Mouse (Mus musculus) midbrain, embryonic 11.5 days (tissue): ENCODE measurements around the gene Ptger4. TPM values are rescaled to one million over a fixed set of nuclear protein-coding genes. Genes with fewer than 3 reads are reported as not detected.
A peak's percentile ranks its signal among the peaks of the same experiment; 100 is the strongest.

ENCODE experiments used
- ATAC-seq: fragments of 200-750 bp; cut with Nextera tagmentation; 2 replicates; pipeline ENCODE4 v1.8.0; 2017; ENCODE audit warnings: moderate TSS enrichment, moderate library complexity; ENCODE audit not compliant: low FRiP score
- DNase-seq: peaks from one replicate; pipeline ENCODE4 v3.0.0; 2015; ENCODE audit warnings: low spot score; ENCODE audit errors: missing footprints
- H3K27ac ChIP-seq: fragments of 300-500 bp; sonication (generic); 2 replicates; pipeline ENCODE4 v1.5.1; 2014; ENCODE audit warnings: low read depth, low read length
- H3K27me3 ChIP-seq: fragments of 300-500 bp; sonication (generic); 2 replicates; pipeline ENCODE4 v1.6.1; 2014; ENCODE audit warnings: mild to moderate bottlenecking, low read length, moderate library complexity, mixed read lengths; ENCODE audit not compliant: control insufficient read depth, insufficient read depth
- H3K36me3 ChIP-seq: fragments of 300-500 bp; sonication (generic); 2 replicates; pipeline ENCODE4 v1.6.1; 2014; ENCODE audit warnings: mild to moderate bottlenecking, low read length, moderate library complexity, mixed read lengths; ENCODE audit not compliant: control insufficient read depth, insufficient read depth
- H3K4me1 ChIP-seq: fragments of 300-500 bp; sonication (generic); 2 replicates; pipeline ENCODE4 v1.6.1; 2014; ENCODE audit warnings: low read length; ENCODE audit not compliant: control insufficient read depth, insufficient read depth
- H3K4me2 ChIP-seq: fragments of 300-500 bp; sonication (generic); 2 replicates; pipeline ENCODE4 v1.6.1; 2014; ENCODE audit warnings: mild to moderate bottlenecking, moderate library complexity
- H3K4me3 ChIP-seq: fragments of 300-500 bp; sonication (generic); 2 replicates; pipeline ENCODE4 v1.5.1; 2014; ENCODE audit warnings: low read depth, low read length
- H3K9ac ChIP-seq: fragments of 300-500 bp; sonication (generic); 2 replicates; pipeline ENCODE4 v1.6.1; 2014; ENCODE audit warnings: low read length
- H3K9me3 ChIP-seq: fragments of 300-500 bp; sonication (generic); 2 replicates; pipeline ENCODE4 v1.6.1; 2016; ENCODE audit warnings: low read length; ENCODE audit not compliant: control insufficient read depth
- WGBS: fragments of 180-500 bp; shearing (Covaris S2); extraction: QIAGEN DNeasy Blood & Tissue Kit; methylation state at CpG from one replicate; pipeline ENCODE4 v1.1.7; 2014; 5-methylcytosine and 5-hydroxymethylcytosine counted together
- polyA plus RNA-seq: library from polyadenylated mRNA; unstranded; fragments of >200 nt; fragmentation: Nextera tagmentation; extraction: Ambion mirVana; gene quantifications from 2 replicates; pipeline ENCODE4 v1.2.1, GENCODE M21; 2014

Gene Ptger4
- polyA plus RNA-seq, result 0.38 and 0.81 TPM in 2 replicates

- Histone ChIP-seq H3K9ac (peak within 1 kb of the TSS; percentile 49), H3K27me3 (peaks cover 43% of the 10 kb centered on the region), H3K9me3 (no peaks in the 10 kb centered on the region), H3K4me2 (peak within 1 kb of the TSS; percentile 92), H3K4me1 (peaks cover 19% of the 10 kb centered on the region), H3K4me3 (peak within 1 kb of the TSS; percentile 48), H3K27ac (no peak within 1 kb of the TSS), H3K36me3 (no peaks in the 10 kb centered on the region)
- DNase-seq (peak; percentile 97), ATAC-seq (peak; percentile 97)
- WGBS, result under 1% methylated on average over 59 of the region's 61 CpGs
Measured at GRCm38 (mm10) chr15:5243959-5244905, at the start of gene Ptger4. Ptger4 (minus strand) TSS chr15:5244187.

GRCm38 (mm10) chr15:5288412-5288811 is 44.4 kb upstream of the Ptger4 start:
- H3K4me2 ChIP-seq, result no peak overlapping the region
- H3K27ac ChIP-seq, result no peak overlapping the region
- no peaks in the 10 kb centered on the region for H3K36me3 ChIP-seq
- ATAC-seq (no peak), DNase-seq (no peak)
- no peaks in the 10 kb centered on the region for H3K9me3 ChIP-seq
- no peak overlapping the region for H3K4me3 ChIP-seq
- H3K27me3 ChIP-seq, result no peaks in the 10 kb centered on the region
- H3K4me1 ChIP-seq, result no peaks in the 10 kb centered on the region
- WGBS, result 90% methylated on average over 8 of the region's 8 CpGs
- no peak overlapping the region for H3K9ac ChIP-seq

- Histone ChIP-seq H3K4me2 (no peak overlapping the region), H3K36me3 (no peaks in the 10 kb centered on the region), H3K9ac (no peak overlapping the region), H3K27ac (no peak overlapping the region), H3K4me3 (no peak overlapping the region), H3K4me1 (no peaks in the 10 kb centered on the region), H3K27me3 (no peaks in the 10 kb centered on the region), H3K9me3 (no peaks in the 10 kb centered on the region)
- DNase-seq, result no peak
- 81% methylated on average over 5 of the region's 5 CpGs for WGBS
- no peak for ATAC-seq
Measured at GRCm38 (mm10) chr15:5287072-5287471, 43.1 kb upstream of the Ptger4 start.

- Histone ChIP-seq H3K4me2 (no peak overlapping the region), H3K27ac (no peak overlapping the region), H3K36me3 (no peaks in the 10 kb centered on the region), H3K9ac (no peak overlapping the region), H3K9me3 (no peaks in the 10 kb centered on the region), H3K4me1 (no peaks in the 10 kb centered on the region), H3K27me3 (no peaks in the 10 kb centered on the region), H3K4me3 (no peak overlapping the region)
- no peak for ATAC-seq
- WGBS, result 84% methylated on average over 2 of the region's 2 CpGs
- DNase-seq, result no peak
Measured at GRCm38 (mm10) chr15:5281316-5281715, 37.3 kb upstream of the Ptger4 start.

- ATAC-seq (no peak), DNase-seq (no peak)
- WGBS, result 62% methylated on average over 4 of the region's 4 CpGs
- Histone ChIP-seq H3K27ac (no peak overlapping the region), H3K9ac (no peak overlapping the region), H3K4me1 (no peaks in the 10 kb centered on the region), H3K36me3 (no peaks in the 10 kb centered on the region), H3K4me3 (no peak overlapping the region), H3K4me2 (no peak overlapping the region), H3K27me3 (no peaks in the 10 kb centered on the region), H3K9me3 (no peaks in the 10 kb centered on the region)
Measured at GRCm38 (mm10) chr15:5279831-5280230, 35.8 kb upstream of the Ptger4 start.

GRCm38 (mm10) chr15:5278525-5278924 is 34.5 kb upstream of the Ptger4 start:
- H3K27ac ChIP-seq, result no peak overlapping the region
- H3K9me3 ChIP-seq, result no peaks in the 10 kb centered on the region
- ATAC-seq (no peak), DNase-seq (no peak)
- no peaks in the 10 kb centered on the region for H3K4me1 ChIP-seq
- no peaks in the 10 kb centered on the region for H3K27me3 ChIP-seq
- no peak overlapping the region for H3K4me3 ChIP-seq
- H3K36me3 ChIP-seq, result no peaks in the 10 kb centered on the region
- no peak overlapping the region for H3K9ac ChIP-seq
- no peak overlapping the region for H3K4me2 ChIP-seq

GRCm38 (mm10) chr15:5273981-5274380 is 30.0 kb upstream of the Ptger4 start:
- no peak for DNase-seq
- Histone ChIP-seq H3K4me3 (no peak overlapping the region), H3K9ac (no peak overlapping the region), H3K27ac (no peak overlapping the region), H3K9me3 (no peaks in the 10 kb centered on the region), H3K4me1 (no peaks in the 10 kb centered on the region), H3K27me3 (no peaks in the 10 kb centered on the region), H3K4me2 (no peak overlapping the region), H3K36me3 (no peaks in the 10 kb centered on the region)
- WGBS, result 78% methylated on average over 1 of the region's 1 CpGs
- no peak for ATAC-seq

GRCm38 (mm10) chr15:5266095-5266494 is 22.1 kb upstream of the Ptger4 start:
- Histone ChIP-seq H3K27ac (no peak overlapping the region), H3K4me2 (no peak overlapping the region), H3K4me1 (no peaks in the 10 kb centered on the region), H3K9me3 (no peaks in the 10 kb centered on the region), H3K4me3 (no peak overlapping the region), H3K27me3 (no peaks in the 10 kb centered on the region), H3K36me3 (no peaks in the 10 kb centered on the region), H3K9ac (no peak overlapping the region)
- ATAC-seq, result no peak
- 83% methylated on average over 3 of the region's 3 CpGs for WGBS
- no peak for DNase-seq

- ATAC-seq (no peak), DNase-seq (peak; percentile 68)
- H3K4me2 ChIP-seq, result no peak overlapping the region
- H3K36me3 ChIP-seq, result no peaks in the 10 kb centered on the region
- WGBS, result 89% methylated on average over 10 of the region's 10 CpGs
- H3K9ac ChIP-seq, result no peak overlapping the region
- no peak overlapping the region for H3K27ac ChIP-seq
- H3K4me1 ChIP-seq, result no peaks in the 10 kb centered on the region
- no peaks in the 10 kb centered on the region for H3K27me3 ChIP-seq
- no peak overlapping the region for H3K4me3 ChIP-seq
- H3K9me3 ChIP-seq, result no peaks in the 10 kb centered on the region
Measured at GRCm38 (mm10) chr15:5262874-5263504, 19.0 kb upstream of the Ptger4 start.
